Mouse (Mus musculus) liver, embryonic 14.5 days (tissue): ENCODE measurements around the gene Aqp11.

ENCODE experiments used
- CTCF ChIP-seq: IDR thresholded peaks from 2 replicates; pipeline ENCODE4 v1.5.1; 2016; ENCODE audit warnings: antibody characterized with exemption, low read depth, control low read depth
- EP300 ChIP-seq: IDR thresholded peaks from 2 replicates; pipeline ENCODE4 v1.6.1; 2016; ENCODE audit warnings: antibody characterized with exemption, low read depth

DNA sequence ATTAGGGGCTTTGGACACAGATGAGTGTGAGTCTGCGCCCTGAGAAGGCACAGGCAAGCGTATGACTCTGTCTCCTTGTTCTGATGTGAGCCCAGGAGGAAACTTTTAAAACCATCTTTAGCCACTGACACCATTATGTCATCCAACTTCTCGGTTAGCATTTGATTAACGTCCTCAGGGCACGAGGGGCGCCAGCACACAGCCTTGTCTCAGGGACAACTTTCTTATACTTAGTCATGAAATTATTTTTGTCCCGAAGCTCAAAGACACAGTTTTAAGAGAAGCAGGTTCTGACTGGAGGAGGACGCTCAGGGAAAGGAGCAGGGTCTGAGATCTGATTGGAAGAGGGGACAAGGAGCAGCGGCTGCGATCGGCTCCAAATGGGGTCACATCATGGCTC is 26.5 kb upstream of the Aqp11 start:
- no peak for TF ChIP-seq CTCF
- no peak for TF ChIP-seq EP300
